Mouse (Mus musculus) induced T-regulatory cell, adult 2 months (primary cell): ENCODE data around the gene Zfyve28.
A peak's percentile ranks its signal among the peaks of the same experiment; 100 is the strongest.

ENCODE experiments used
- DNase-seq: peaks from one replicate; pipeline ENCODE4 v3.0.0-alpha.2; 2012; ENCODE audit warnings: low read depth

Gene Zfyve28

GRCm38 (mm10) chr5:34205788-34206187, 82.5 kb downstream of the Zfyve28 start:
- no peak for DNase-seq

DNA sequence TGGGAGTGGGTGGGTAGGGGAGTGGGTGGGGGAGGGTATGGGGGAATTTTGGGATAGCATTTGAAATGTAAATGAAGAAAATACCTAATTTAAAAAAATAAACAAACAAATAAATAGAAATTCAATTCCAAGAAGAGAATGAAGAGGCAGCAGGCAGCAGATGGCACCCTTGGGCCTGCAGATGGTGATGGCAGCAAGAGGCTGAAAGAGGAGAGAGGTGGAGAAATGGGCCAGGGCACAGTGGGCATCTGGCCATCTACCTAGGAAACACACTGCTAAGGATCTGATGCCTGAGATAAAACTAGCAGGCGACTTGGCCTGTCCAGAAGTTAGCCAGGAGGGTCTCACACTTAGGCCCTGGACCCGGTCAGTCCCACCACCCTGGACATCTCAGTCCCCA, 83.3 kb downstream of the Zfyve28 start:
- DNase-seq, result no peak

GRCm38 (mm10) chr5:34202006-34202405, 86.2 kb downstream of the Zfyve28 start:
- no peak for DNase-seq

DNA sequence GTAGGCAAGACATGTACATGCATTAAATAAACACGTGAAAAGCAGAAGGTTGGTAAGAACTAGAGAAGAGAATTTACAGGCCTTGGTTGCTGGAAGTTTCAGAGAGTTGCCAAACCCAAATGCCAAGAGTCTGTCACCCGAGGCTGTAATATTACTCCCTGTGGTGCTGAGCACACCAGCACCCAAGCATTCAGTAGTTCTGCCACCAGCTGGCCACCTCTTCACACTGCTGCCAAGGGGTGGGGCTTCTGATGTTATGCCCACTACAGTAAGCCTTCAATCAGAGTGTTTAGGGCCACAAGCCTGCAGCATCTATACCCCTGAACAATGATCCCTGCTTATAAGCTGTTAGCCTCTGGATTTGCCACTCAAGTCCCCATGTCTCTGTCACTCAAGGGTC, 86.9 kb downstream of the Zfyve28 start:
- peak; percentile 59 for DNase-seq

DNA sequence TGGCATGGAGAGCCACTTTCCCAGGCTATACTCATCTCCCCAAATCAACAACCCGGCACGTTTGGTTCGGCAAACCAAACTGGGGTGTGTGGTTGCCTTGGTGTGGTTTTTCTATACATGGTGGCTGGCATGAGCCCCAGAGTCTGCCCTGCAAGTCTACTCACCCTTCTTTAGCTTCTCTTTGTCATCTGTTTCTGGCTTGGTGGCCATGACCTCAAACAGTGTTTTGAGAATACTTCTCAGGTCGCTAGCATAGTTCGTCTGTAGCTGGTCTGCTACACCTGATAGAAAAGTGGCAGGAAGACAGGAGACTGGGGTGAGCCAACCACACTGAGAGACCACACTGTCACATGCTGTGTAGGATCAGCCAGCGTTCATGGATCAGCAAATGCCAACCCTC, 89.6 kb downstream of the Zfyve28 start:
- peak; percentile 60 for DNase-seq

- peak; percentile 41 for DNase-seq
Observed at GRCm38 (mm10) chr5:34197243-34197642, 91.0 kb downstream of the Zfyve28 start.

- peak; percentile 96 for DNase-seq
Observed at GRCm38 (mm10) chr5:34196423-34196822, 91.8 kb downstream of the Zfyve28 start.

DNA sequence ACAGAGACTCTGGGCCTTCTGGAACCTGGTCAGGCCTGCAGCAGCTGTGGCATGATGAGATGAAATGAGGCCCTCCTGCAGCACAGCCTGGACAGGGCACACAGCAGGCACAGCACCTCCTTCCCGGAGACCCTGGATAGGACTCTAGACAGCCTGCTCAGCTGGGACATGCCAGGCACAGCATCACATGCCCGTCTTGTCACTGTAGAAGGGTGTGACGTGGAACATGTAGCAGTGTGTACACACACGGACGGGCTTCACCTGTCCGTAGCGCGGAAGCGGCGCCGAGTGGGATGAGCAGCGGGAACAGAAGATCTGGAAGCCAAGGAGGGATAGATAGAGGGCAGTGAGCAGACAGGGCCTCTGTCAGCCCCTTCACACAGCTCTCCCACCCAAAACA, 92.5 kb downstream of the Zfyve28 start:
- DNase-seq, result no peak

DNA sequence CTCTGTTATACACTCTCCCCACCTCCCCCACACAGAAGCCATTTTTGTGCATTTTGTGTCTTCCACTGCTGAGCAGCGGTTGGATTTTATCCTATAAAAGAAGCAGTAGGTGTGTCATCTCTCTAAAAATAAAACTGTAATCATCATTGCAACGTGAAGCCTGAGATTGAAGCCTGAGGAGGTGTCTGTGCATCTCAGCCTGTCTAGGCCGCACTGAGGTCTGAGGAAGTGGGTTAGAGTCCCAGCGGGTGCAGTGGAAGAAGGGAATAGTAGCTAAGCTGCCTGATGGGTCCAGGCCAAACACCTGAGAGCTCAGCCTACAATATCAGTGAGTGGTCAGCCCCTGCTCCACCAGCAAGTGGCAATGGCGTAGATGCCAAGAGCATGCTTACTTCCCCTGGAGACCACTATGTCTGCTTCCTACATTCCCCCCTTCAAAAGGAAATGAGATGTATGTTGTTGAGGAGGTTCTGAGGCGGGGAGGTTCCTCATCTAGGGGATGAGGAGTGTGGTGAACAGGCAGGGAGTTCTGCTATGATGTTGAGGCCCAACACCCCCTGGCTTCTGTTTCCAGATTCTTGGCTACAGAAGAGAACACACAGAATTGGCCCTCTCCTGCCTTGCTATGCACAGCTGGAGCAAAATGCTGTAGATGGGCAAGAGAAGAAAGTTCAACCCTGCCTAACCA, 93.1 kb downstream of the Zfyve28 start:
- peak; percentile 44 for DNase-seq

GRCm38 (mm10) chr5:34194426-34194825, 93.8 kb downstream of the Zfyve28 start:
- no peak for DNase-seq

- peak; percentile 51 for DNase-seq
Observed at GRCm38 (mm10) chr5:34191843-34192242, 96.4 kb downstream of the Zfyve28 start.

GRCm38 (mm10) chr5:34191021-34191420, 97.2 kb downstream of the Zfyve28 start:
- DNase-seq, result peak; percentile 13

- DNase-seq, result peak; percentile 17
Observed at GRCm38 (mm10) chr5:34189521-34189920, 98.7 kb downstream of the Zfyve28 start.

GRCm38 (mm10) chr5:34188856-34189255, 99.4 kb downstream of the Zfyve28 start:
- no peak for DNase-seq

GRCm38 (mm10) chr5:34187601-34188316, 100.5 kb downstream of the Zfyve28 start, which contains the start of gene Mxd4:
TSS of gene Mxd4 (minus strand) at chr5:34187720.
- DNase-seq, result peak; percentile 98

GRCm38 (mm10) chr5:34186961-34187391, 101.3 kb downstream of the Zfyve28 start:
- DNase-seq, result peak; percentile 71

- no peak for DNase-seq
Observed at GRCm38 (mm10) chr5:34186391-34186790, 101.9 kb downstream of the Zfyve28 start.

GRCm38 (mm10) chr5:34185791-34186190, 102.5 kb downstream of the Zfyve28 start:
- DNase-seq, result no peak

DNA sequence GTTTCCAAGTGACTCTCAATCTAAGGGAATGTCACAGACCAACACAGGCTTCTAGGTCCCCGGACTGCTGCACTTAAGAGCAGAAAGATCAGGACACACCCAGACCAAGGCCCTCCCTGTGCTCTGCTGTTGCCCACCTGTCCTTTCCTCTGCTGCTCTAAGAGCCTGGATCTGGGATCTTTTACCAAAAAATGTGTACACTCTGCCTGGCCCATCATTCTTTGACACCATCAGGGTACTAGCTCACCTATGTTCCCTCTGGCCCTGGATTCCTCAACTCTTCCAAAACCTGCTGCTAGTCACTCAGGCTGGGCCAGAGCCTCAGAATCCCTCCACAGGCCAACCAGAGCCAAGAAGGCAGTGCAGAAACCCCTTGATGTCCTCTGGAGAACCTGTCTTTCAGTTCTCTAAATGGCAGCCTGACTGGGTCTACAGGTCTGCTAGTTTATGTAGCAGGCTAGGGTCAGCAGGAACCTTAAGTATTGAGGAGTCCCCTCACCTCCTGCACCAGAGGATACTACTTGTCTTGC, 103.1 kb downstream of the Zfyve28 start:
- DNase-seq, result no peak

- DNase-seq, result no peak
Observed at GRCm38 (mm10) chr5:34183976-34184375, 104.3 kb downstream of the Zfyve28 start.

- DNase-seq, result no peak
Observed at GRCm38 (mm10) chr5:34183156-34183880, 104.9 kb downstream of the Zfyve28 start.

DNA sequence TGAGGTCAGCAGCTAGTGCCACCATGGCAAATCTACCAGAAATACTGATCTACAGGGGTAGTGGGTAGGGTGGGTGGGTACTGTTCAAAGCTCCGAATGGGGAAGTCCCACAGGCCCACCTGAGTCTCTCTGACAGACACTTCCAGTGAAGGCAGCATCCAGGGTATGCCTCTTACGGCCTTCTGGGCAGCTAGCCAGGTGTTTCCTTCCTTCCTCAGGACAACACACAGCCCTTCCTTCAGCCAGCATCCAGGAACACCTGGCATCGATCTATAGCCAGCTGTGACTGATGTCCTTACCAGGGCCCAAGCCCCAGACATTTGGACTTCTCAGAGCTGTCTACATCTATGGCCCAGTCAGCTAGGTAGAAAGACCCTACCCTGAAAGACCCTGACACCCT, 105.8 kb downstream of the Zfyve28 start:
- no peak for DNase-seq

DNA sequence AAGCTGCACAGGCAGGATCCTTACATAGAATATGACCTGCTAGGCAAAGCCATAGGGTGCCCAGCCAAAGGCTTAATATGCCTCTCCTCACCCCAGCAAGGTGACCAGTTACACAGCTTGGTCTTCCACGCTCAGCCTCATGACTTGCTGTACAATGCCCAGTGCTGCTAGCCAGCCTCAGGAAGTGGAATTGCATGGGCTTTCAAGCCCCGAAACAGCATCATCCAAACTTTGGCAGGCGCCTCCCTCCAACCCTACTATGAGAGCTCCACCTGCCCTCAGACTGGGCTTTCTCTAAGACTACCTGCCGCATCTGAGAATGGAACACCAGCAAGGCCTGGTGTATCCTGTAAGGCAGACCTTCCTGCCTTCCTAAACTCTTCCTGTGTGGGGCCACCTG, 110.4 kb downstream of the Zfyve28 start:
- DNase-seq, result no peak
